Mouse (Mus musculus) liver, embryonic 11.5 days (tissue): ENCODE measurements around the gene 2810006K23Rik. TPM values are rescaled to one million over a fixed set of nuclear protein-coding genes. Genes with fewer than 3 reads are reported as not detected.
"Not testable (repeated sequence)": the region's sequence is repeated elsewhere in the genome, so short reads cannot be mapped to it uniquely, and the experiment has no call there.

Experiments used
- ATAC-seq: fragments of 200-750 bp; cut with Nextera tagmentation; replicated peaks from 2 replicates; pipeline ENCODE4 v1.8.0; 2017; ENCODE audit warnings: moderate number of reproducible peaks, mild to moderate bottlenecking, moderate TSS enrichment, moderate library complexity; ENCODE audit not compliant: low FRiP score
- DNase-seq: peaks from one replicate; pipeline ENCODE4 v3.0.0-alpha.2; 2017; ENCODE audit warnings: low spot score
- H3K27ac ChIP-seq: fragments of 300-500 bp; sonication (generic); 2 replicates; pipeline ENCODE4 v1.5.1; 2014; ENCODE audit warnings: mild to moderate bottlenecking, low read depth, low read length, control low read depth
- H3K27me3 ChIP-seq: fragments of 300-500 bp; sonication (generic); replicated peaks from 2 replicates; pipeline ENCODE4 v1.6.1; 2014; ENCODE audit warnings: low read length, mixed read lengths; ENCODE audit not compliant: control insufficient read depth, insufficient read depth
- H3K36me3 ChIP-seq: fragments of 300-500 bp; sonication (generic); 2 replicates; pipeline ENCODE4 v1.6.1; 2014; ENCODE audit warnings: mild to moderate bottlenecking, low read length, moderate library complexity, mixed read lengths; ENCODE audit not compliant: control insufficient read depth, insufficient read depth
- H3K4me1 ChIP-seq: fragments of 300-500 bp; sonication (generic); replicated peaks from 2 replicates; pipeline ENCODE4 v1.6.1; 2014; ENCODE audit warnings: low read length, mixed read lengths; ENCODE audit not compliant: control insufficient read depth, insufficient read depth
- H3K4me2 ChIP-seq: fragments of 300-500 bp; sonication (generic); 2 replicates; pipeline ENCODE4 v1.6.1; 2014; ENCODE audit warnings: mild to moderate bottlenecking, control low read depth, moderate library complexity
- H3K4me3 ChIP-seq: fragments of 300-500 bp; sonication (generic); 2 replicates; pipeline ENCODE4 v1.5.1; 2014; ENCODE audit warnings: low read depth, low read length, control low read depth
- H3K9ac ChIP-seq: fragments of 300-500 bp; sonication (generic); 2 replicates; pipeline ENCODE4 v1.6.1; 2014; ENCODE audit warnings: low read depth, low read length, control low read depth
- H3K9me3 ChIP-seq: fragments of 300-500 bp; sonication (generic); 2 replicates; pipeline ENCODE4 v1.6.1; 2016; ENCODE audit warnings: low read length, inconsistent platforms, mixed read lengths; ENCODE audit not compliant: control insufficient read depth
- WGBS: fragments of 180-500 bp; shearing (Covaris S2); extraction: QIAGEN DNeasy Blood & Tissue Kit; methylation state at CpG from one replicate; pipeline ENCODE4 v1.1.7; 2014; 5-methylcytosine and 5-hydroxymethylcytosine counted together
- polyA plus RNA-seq: library from polyadenylated mRNA; unstranded; fragments of >200 nt; fragmentation: Nextera tagmentation; extraction: Ambion mirVana; gene quantifications from 2 replicates; pipeline ENCODE4 v1.2.1, GENCODE M21; 2014

The 2810006K23Rik gene
- 14.6 and 15.5 TPM in 2 replicates for polyA plus RNA-seq

GRCm38 (mm10) chr5:124327510-124328364, at the start of gene 2810006K23Rik, which contains the start of gene Mphosph9:
TSS of gene 2810006K23Rik (plus strand) at chr5:124328089.
TSS of gene Mphosph9 (minus strand) at chr5:124327972.
- peak within 1 kb of the TSS; percentile 64 for H3K4me3 ChIP-seq
- ATAC-seq: peak; percentile 98
- peak within 1 kb of the TSS; percentile 84 for H3K27ac ChIP-seq
- H3K4me2 ChIP-seq: peak within 1 kb of the TSS; percentile 96
- no peaks in the 10 kb centered on the region for H3K27me3 ChIP-seq
- peaks cover 15% of the 10 kb centered on the region for H3K4me1 ChIP-seq
- H3K36me3 ChIP-seq: no peaks in the 10 kb centered on the region
- DNase-seq: peak; percentile 99
- under 1% methylated on average over 72 of the region's 72 CpGs for WGBS
- peak within 1 kb of the TSS; percentile 79 for H3K9ac ChIP-seq
- H3K9me3 ChIP-seq: no peaks in the 10 kb centered on the region

GRCm38 (mm10) chr5:124282854-124283253, 45.0 kb upstream of the 2810006K23Rik start:
- DNase-seq (no peak), ATAC-seq (no peak)
- H3K4me3 ChIP-seq: no peak overlapping the region
- H3K27me3 ChIP-seq: no peaks in the 10 kb centered on the region
- 73% methylated on average over 2 of the region's 2 CpGs for WGBS
- 0 out of 2 replicates have a peak, but pooled peaks cover under 1% of the 10 kb centered on the region for H3K9me3 ChIP-seq
- H3K36me3 ChIP-seq: peaks cover 16% of the 10 kb centered on the region; the same call in 1 of the 2 replicates
- no peak overlapping the region for H3K4me2 ChIP-seq
- H3K9ac ChIP-seq: no peak overlapping the region
- no peak overlapping the region for H3K27ac ChIP-seq
- no peaks in the 10 kb centered on the region for H3K4me1 ChIP-seq

GRCm38 (mm10) chr5:124284330-124284729, 43.6 kb upstream of the 2810006K23Rik start:
- ATAC-seq (no peak), DNase-seq (no peak)
- H3K36me3 ChIP-seq: peaks cover 25% of the 10 kb centered on the region
- 0 out of 2 replicates have a peak, but pooled peaks cover 2% of the 10 kb centered on the region for H3K9me3 ChIP-seq
- 75% methylated on average over 3 of the region's 3 CpGs for WGBS
- no peak overlapping the region for H3K4me2 ChIP-seq
- no peaks in the 10 kb centered on the region for H3K27me3 ChIP-seq
- no peaks in the 10 kb centered on the region for H3K4me1 ChIP-seq
- no peak overlapping the region for H3K4me3 ChIP-seq
- H3K27ac ChIP-seq: no peak overlapping the region
- no peak overlapping the region for H3K9ac ChIP-seq

- Histone ChIP-seq H3K4me2 (no peak overlapping the region), H3K36me3 (peaks cover 35% of the 10 kb centered on the region)
- 94% methylated on average over 6 of the region's 6 CpGs for WGBS
Observed at GRCm38 (mm10) chr5:124287616-124288247, 40.2 kb upstream of the 2810006K23Rik start.

GRCm38 (mm10) chr5:124290216-124290615, 37.7 kb upstream of the 2810006K23Rik start:
- Histone ChIP-seq H3K4me2 (no peak overlapping the region), H3K27ac (no peak overlapping the region), H3K36me3 (peaks cover 40% of the 10 kb centered on the region), H3K9ac (no peak overlapping the region), H3K4me3 (no peak overlapping the region), H3K9me3 (0 out of 2 replicates have a peak, but pooled peaks cover 2% of the 10 kb centered on the region), H3K27me3 (no peaks in the 10 kb centered on the region), H3K4me1 (no peaks in the 10 kb centered on the region)
- ATAC-seq (no peak), DNase-seq (no peak)
- WGBS: 92% methylated on average over 4 of the region's 4 CpGs

More at GRCm38 (mm10) chr5:124287616-124288247, 40.2 kb upstream of the 2810006K23Rik start:
- H3K27me3 ChIP-seq: no peaks in the 10 kb centered on the region
- H3K4me1 ChIP-seq: no peaks in the 10 kb centered on the region
- H3K4me3 ChIP-seq: no peak overlapping the region
- 0 out of 2 replicates have a peak, but pooled peaks cover 2% of the 10 kb centered on the region for H3K9me3 ChIP-seq
- no peak overlapping the region for H3K27ac ChIP-seq
- no peak for ATAC-seq
- DNase-seq: no peak
- no peak overlapping the region for H3K9ac ChIP-seq

- Histone ChIP-seq H3K9me3 (no peaks in the 10 kb centered on the region), H3K9ac (no peak overlapping the region), H3K4me2 (no peak overlapping the region), H3K27ac (no peak overlapping the region), H3K4me1 (no peaks in the 10 kb centered on the region), H3K27me3 (no peaks in the 10 kb centered on the region), H3K4me3 (no peak overlapping the region), H3K36me3 (peaks cover 42% of the 10 kb centered on the region)
- no peak for ATAC-seq
- 94% methylated on average over 5 of the region's 5 CpGs for WGBS
- no peak for DNase-seq
Observed at GRCm38 (mm10) chr5:124293967-124294366, 33.9 kb upstream of the 2810006K23Rik start.

GRCm38 (mm10) chr5:124296475-124296874, 31.4 kb upstream of the 2810006K23Rik start:
- 86% methylated on average over 4 of the region's 4 CpGs for WGBS
- ATAC-seq (no peak), DNase-seq (no peak)
- Histone ChIP-seq H3K4me2 (no peak overlapping the region), H3K9ac (no peak overlapping the region), H3K4me3 (no peak overlapping the region), H3K4me1 (no peaks in the 10 kb centered on the region; the same call in 1 of the 2 replicates), H3K9me3 (no peaks in the 10 kb centered on the region), H3K36me3 (peaks cover 29% of the 10 kb centered on the region), H3K27ac (no peak overlapping the region), H3K27me3 (no peaks in the 10 kb centered on the region)

- H3K27ac ChIP-seq, H3K27me3 ChIP-seq, H3K9ac ChIP-seq, ATAC-seq, H3K4me2 ChIP-seq, H3K4me1 ChIP-seq, DNase-seq, H3K9me3 ChIP-seq, H3K4me3 ChIP-seq: not testable (repeated sequence)
- H3K36me3 ChIP-seq: peaks cover 32% of the 10 kb centered on the region
- WGBS: 78% methylated on average over 3 of the region's 4 CpGs
Observed at GRCm38 (mm10) chr5:124299307-124299706, 28.6 kb upstream of the 2810006K23Rik start.
